Mouse (Mus musculus): ENCODE measurements around the gene Ctrc. TPM values are rescaled to one million over a fixed set of nuclear protein-coding genes. Genes with fewer than 3 reads are reported as not detected.

The Ctrc gene
- polyA plus RNA-seq, 1 experiment from 2014 or later, result not detected

- no peaks in the 10 kb centered on the region for H3K9me3 ChIP-seq
- WGBS, result 77% methylated on average over 7 of the region's 7 CpGs
- H3K27ac ChIP-seq (replicated peaks), result no peak overlapping the region
- DNase-seq (ENCODE audit: low spot score), result no peak
- no peaks in the 10 kb centered on the region for H3K36me3 ChIP-seq (replicated peaks)
- no peak overlapping the region for H3K4me3 ChIP-seq
- H3K27me3 ChIP-seq (replicated peaks; ENCODE audit: low read depth, poor library complexity, severe bottlenecking), result no peaks in the 10 kb centered on the region
- no peaks in the 10 kb centered on the region for H3K4me1 ChIP-seq
These were observed 14.8 kb downstream of the Ctrc start for GRCm38 (mm10) chr4:141831361-141831760.

- Histone ChIP-seq H3K4me3 (no peak overlapping the region), H3K4me1 (no peaks in the 10 kb centered on the region), H3K27me3 (replicated peaks; ENCODE audit: low read depth, poor library complexity, severe bottlenecking) (no peaks in the 10 kb centered on the region), H3K9me3 (no peaks in the 10 kb centered on the region), H3K27ac (replicated peaks) (no peak overlapping the region), H3K36me3 (replicated peaks) (no peaks in the 10 kb centered on the region)
- no peak for DNase-seq (ENCODE audit: low spot score)
- WGBS, result 61% methylated on average over 11 of the region's 11 CpGs
These were observed 15.8 kb downstream of the Ctrc start for GRCm38 (mm10) chr4:141830381-141830780.

- no peaks in the 10 kb centered on the region for H3K36me3 ChIP-seq (replicated peaks)
- no peak for DNase-seq (ENCODE audit: low spot score)
- no peak overlapping the region for H3K4me3 ChIP-seq
- no peak overlapping the region for H3K27ac ChIP-seq (replicated peaks)
- no peaks in the 10 kb centered on the region for H3K27me3 ChIP-seq (replicated peaks; ENCODE audit: low read depth, poor library complexity, severe bottlenecking)
- WGBS, result 70% methylated on average over 4 of the region's 4 CpGs
- no peaks in the 10 kb centered on the region for H3K4me1 ChIP-seq
- no peaks in the 10 kb centered on the region for H3K9me3 ChIP-seq
These were observed 18.0 kb downstream of the Ctrc start for GRCm38 (mm10) chr4:141828177-141828576.

- DNase-seq (ENCODE audit: low spot score), result no peak
- Histone ChIP-seq H3K27ac (replicated peaks) (no peak overlapping the region), H3K4me1 (peaks cover 4% of the 10 kb centered on the region; the same call in 1 of the 2 replicates), H3K4me3 (no peak overlapping the region), H3K36me3 (replicated peaks) (no peaks in the 10 kb centered on the region), H3K27me3 (replicated peaks; ENCODE audit: low read depth, poor library complexity, severe bottlenecking) (no peaks in the 10 kb centered on the region), H3K9me3 (no peaks in the 10 kb centered on the region)
- WGBS, result 82% methylated on average over 2 of the region's 2 CpGs
These were observed 18.8 kb downstream of the Ctrc start for GRCm38 (mm10) chr4:141827401-141827800.

- H3K27ac ChIP-seq (replicated peaks), result no peak within 1 kb of the TSS
These were observed 20.1 kb downstream of the Ctrc start, which contains the start of gene Cela2a for GRCm38 (mm10) chr4:141826060-141826459. Gene Cela2a, minus strand, starts transcription at chr4:141826160.

GRCm38 (mm10) chr4:141822979-141823378 is 23.2 kb downstream of the Ctrc start:
- H3K9me3 ChIP-seq, result no peaks in the 10 kb centered on the region
- no peaks in the 10 kb centered on the region for H3K27me3 ChIP-seq (replicated peaks; ENCODE audit: low read depth, poor library complexity, severe bottlenecking)
- no peak overlapping the region for H3K4me3 ChIP-seq
- H3K4me1 ChIP-seq, result peaks cover 11% of the 10 kb centered on the region; the same call in 1 of the 2 replicates
- no peaks in the 10 kb centered on the region for H3K36me3 ChIP-seq (replicated peaks)
- H3K27ac ChIP-seq (replicated peaks), result no peak overlapping the region
- WGBS, result 65% methylated on average over 3 of the region's 3 CpGs
- DNase-seq (ENCODE audit: low spot score), result peak; percentile 36

More at GRCm38 (mm10) chr4:141826060-141826459, 20.1 kb downstream of the Ctrc start, which contains the start of gene Cela2a:
- Histone ChIP-seq H3K4me1 (peaks cover 11% of the 10 kb centered on the region; the same call in 1 of the 2 replicates), H3K36me3 (replicated peaks) (no peaks in the 10 kb centered on the region), H3K4me3 (no peak within 1 kb of the TSS), H3K9me3 (no peaks in the 10 kb centered on the region), H3K27me3 (replicated peaks; ENCODE audit: low read depth, poor library complexity, severe bottlenecking) (no peaks in the 10 kb centered on the region)
- no peak for DNase-seq (ENCODE audit: low spot score)
- WGBS, result 70% methylated on average over 5 of the region's 5 CpGs

- no peaks in the 10 kb centered on the region for H3K27me3 ChIP-seq (replicated peaks; ENCODE audit: low read depth, poor library complexity, severe bottlenecking)
- H3K4me1 ChIP-seq, result peaks cover 19% of the 10 kb centered on the region
- no peak overlapping the region for H3K4me3 ChIP-seq
- no peaks in the 10 kb centered on the region for H3K9me3 ChIP-seq
- H3K36me3 ChIP-seq (replicated peaks), result no peaks in the 10 kb centered on the region
- peak; percentile 21 for DNase-seq (ENCODE audit: low spot score)
- WGBS, result 74% methylated on average over 10 of the region's 10 CpGs
- H3K27ac ChIP-seq (replicated peaks), result no peak overlapping the region
These were observed 24.1 kb downstream of the Ctrc start for GRCm38 (mm10) chr4:141822089-141822488.

GRCm38 (mm10) chr4:141821178-141821577 is 25.0 kb downstream of the Ctrc start:
- WGBS, result 75% methylated on average over 3 of the region's 3 CpGs
- DNase-seq (ENCODE audit: low spot score), result no peak
- no peaks in the 10 kb centered on the region for H3K36me3 ChIP-seq (replicated peaks)
- peaks cover 24% of the 10 kb centered on the region for H3K4me1 ChIP-seq
- no peak overlapping the region for H3K4me3 ChIP-seq
- H3K27me3 ChIP-seq (replicated peaks; ENCODE audit: low read depth, poor library complexity, severe bottlenecking), result no peaks in the 10 kb centered on the region
- H3K27ac ChIP-seq (replicated peaks), result no peak overlapping the region
- no peaks in the 10 kb centered on the region for H3K9me3 ChIP-seq

- Histone ChIP-seq H3K36me3 (replicated peaks) (peaks cover 14% of the 10 kb centered on the region), H3K27ac (replicated peaks) (no peak overlapping the region), H3K27me3 (replicated peaks; ENCODE audit: low read depth, poor library complexity, severe bottlenecking) (no peaks in the 10 kb centered on the region), H3K4me3 (no peak overlapping the region), H3K9me3 (no peaks in the 10 kb centered on the region), H3K4me1 (peaks cover 24% of the 10 kb centered on the region)
- no peak for DNase-seq (ENCODE audit: low spot score)
- WGBS, result 90% methylated on average over 7 of the region's 7 CpGs
These were observed 26.8 kb downstream of the Ctrc start for GRCm38 (mm10) chr4:141819316-141819715.

GRCm38 (mm10) chr4:141818861-141819260 is 27.3 kb downstream of the Ctrc start:
- Histone ChIP-seq H3K27ac (replicated peaks) (no peak overlapping the region), H3K27me3 (replicated peaks; ENCODE audit: low read depth, poor library complexity, severe bottlenecking) (no peaks in the 10 kb centered on the region), H3K4me3 (no peak overlapping the region), H3K9me3 (no peaks in the 10 kb centered on the region), H3K36me3 (replicated peaks) (peaks cover 18% of the 10 kb centered on the region), H3K4me1 (peaks cover 24% of the 10 kb centered on the region)
- WGBS, result 91% methylated on average over 13 of the region's 13 CpGs
- DNase-seq (ENCODE audit: low spot score), result no peak

- Histone ChIP-seq H3K4me3 (no peak overlapping the region), H3K36me3 (replicated peaks) (peaks cover 30% of the 10 kb centered on the region), H3K9me3 (no peaks in the 10 kb centered on the region), H3K4me1 (peaks cover 23% of the 10 kb centered on the region), H3K27me3 (replicated peaks; ENCODE audit: low read depth, poor library complexity, severe bottlenecking) (no peaks in the 10 kb centered on the region), H3K27ac (replicated peaks) (no peak overlapping the region)
- WGBS, result 58% methylated on average over 10 of the region's 10 CpGs
- no peak for DNase-seq (ENCODE audit: low spot score)
These were observed 28.5 kb downstream of the Ctrc start for GRCm38 (mm10) chr4:141817706-141818105.

GRCm38 (mm10) chr4:141816776-141817655 is 29.1 kb downstream of the Ctrc start:
- WGBS, result 67% methylated on average over 14 of the region's 14 CpGs

GRCm38 (mm10) chr4:141816267-141816666 is 29.9 kb downstream of the Ctrc start:
- 92% methylated on average over 7 of the region's 7 CpGs for WGBS
- peaks cover 12% of the 10 kb centered on the region for H3K4me1 ChIP-seq
- no peak overlapping the region for H3K27ac ChIP-seq (replicated peaks)
- H3K27me3 ChIP-seq (replicated peaks; ENCODE audit: low read depth, poor library complexity, severe bottlenecking), result no peaks in the 10 kb centered on the region
- H3K36me3 ChIP-seq (replicated peaks), result peaks cover 44% of the 10 kb centered on the region
- DNase-seq (ENCODE audit: low spot score), result no peak
- H3K9me3 ChIP-seq, result no peaks in the 10 kb centered on the region
- H3K4me3 ChIP-seq, result no peak overlapping the region

More at GRCm38 (mm10) chr4:141816776-141817655, 29.1 kb downstream of the Ctrc start:
- Histone ChIP-seq H3K27me3 (replicated peaks; ENCODE audit: low read depth, poor library complexity, severe bottlenecking) (no peaks in the 10 kb centered on the region), H3K4me1 (peaks cover 16% of the 10 kb centered on the region), H3K4me3 (no peak overlapping the region), H3K36me3 (replicated peaks) (peaks cover 37% of the 10 kb centered on the region), H3K27ac (replicated peaks) (peak overlapping the region; percentile 44), H3K9me3 (no peaks in the 10 kb centered on the region)
- no peak for DNase-seq (ENCODE audit: low spot score)
